Mouse (Mus musculus) hindbrain, embryonic 15.5 days (tissue): ENCODE measurements at regions not wholly inside any gene's neighbourhood (a gene's known extent, or its start where the extent isn't known, plus 50 kb on each side); places are given as distances from the start of the nearest gene placed in this dataset.

Source experiments
- ATAC-seq: fragments of 200-750 bp; cut with Nextera tagmentation; 2 replicates; pipeline ENCODE4 v1.8.0; 2017; ENCODE audit warnings: low read depth, moderate number of reproducible peaks, moderate TSS enrichment; ENCODE audit not compliant: low FRiP score
- H3K27ac ChIP-seq: fragments of 300-500 bp; sonication (generic); replicated peaks from 2 replicates; pipeline ENCODE4 v1.5.1; 2015; ENCODE audit warnings: mild to moderate bottlenecking, inconsistent platforms
- H3K27me3 ChIP-seq: fragments of 300-500 bp; sonication (generic); 2 replicates; pipeline ENCODE4 v1.6.1; 2015; ENCODE audit warnings: control low read depth, inconsistent platforms
- H3K36me3 ChIP-seq: fragments of 300-500 bp; sonication (generic); 2 replicates; pipeline ENCODE4 v1.6.1; 2015; ENCODE audit warnings: control low read depth, inconsistent platforms
- H3K4me1 ChIP-seq: fragments of 300-500 bp; sonication (generic); replicated peaks from 2 replicates; pipeline ENCODE4 v1.6.1; 2015; ENCODE audit warnings: control low read depth, inconsistent platforms
- H3K4me2 ChIP-seq: fragments of 300-500 bp; sonication (generic); 2 replicates; pipeline ENCODE4 v1.6.1; 2015; ENCODE audit warnings: moderate library complexity, mild to moderate bottlenecking, inconsistent platforms
- H3K4me3 ChIP-seq: fragments of 300-500 bp; sonication (generic); 2 replicates; pipeline ENCODE4 v1.5.1; 2015; ENCODE audit warnings: mild to moderate bottlenecking, inconsistent platforms
- H3K9ac ChIP-seq: fragments of 300-500 bp; sonication (generic); 2 replicates; pipeline ENCODE4 v1.6.1; 2015; ENCODE audit warnings: inconsistent platforms
- H3K9me3 ChIP-seq: fragments of 300-500 bp; sonication (generic); 2 replicates; pipeline ENCODE4 v1.6.1; 2016; ENCODE audit warnings: control low read depth, inconsistent platforms
- WGBS: fragments of 180-500 bp; shearing (Covaris S2); methylation state at CpG from one replicate; pipeline ENCODE4 v1.1.7; 2015; 5-methylcytosine and 5-hydroxymethylcytosine counted together

DNA sequence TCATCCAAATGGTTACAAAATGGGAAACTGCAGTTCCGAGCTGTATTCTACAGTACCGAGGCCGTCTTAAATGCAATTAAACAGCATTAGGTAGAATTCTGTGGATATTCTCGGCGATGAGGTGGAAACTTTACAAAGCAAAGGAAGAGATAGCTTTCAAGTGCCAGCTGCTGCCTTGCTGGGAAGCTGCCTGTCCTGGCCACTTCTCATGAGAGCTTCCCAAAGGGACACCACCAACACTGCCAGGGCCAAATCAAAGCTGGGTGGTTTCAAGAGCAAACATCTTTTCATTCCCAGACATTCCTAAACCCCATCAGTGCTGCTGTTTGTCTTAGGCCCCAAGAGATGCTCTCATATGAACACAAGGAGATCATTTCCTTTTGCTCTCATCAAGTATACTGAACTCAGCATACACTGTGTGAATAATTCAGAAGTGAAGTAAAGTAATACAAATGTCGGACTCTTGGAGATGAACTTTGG, 156.6 kb upstream of the AI593442 start:
- 86% methylated on average over 6 of the region's 6 CpGs for WGBS
- Histone ChIP-seq H3K9me3 (no peaks in the 10 kb centered on the region), H3K36me3 (no peaks in the 10 kb centered on the region), H3K27me3 (no peaks in the 10 kb centered on the region), H3K27ac (no peak overlapping the region), H3K4me1 (no peaks in the 10 kb centered on the region), H3K9ac (no peak overlapping the region), H3K4me2 (no peak overlapping the region), H3K4me3 (no peak overlapping the region)
- no peak for ATAC-seq

GRCm38 (mm10) chr9:52835481-52836150, 156.0 kb upstream of the AI593442 start:
- no peaks in the 10 kb centered on the region for H3K27me3 ChIP-seq
- no peaks in the 10 kb centered on the region for H3K9me3 ChIP-seq
- 78% methylated on average over 8 of the region's 8 CpGs for WGBS
- no peak overlapping the region for H3K4me2 ChIP-seq
- H3K27ac ChIP-seq: no peak overlapping the region
- no peaks in the 10 kb centered on the region for H3K36me3 ChIP-seq
- H3K4me3 ChIP-seq: no peak overlapping the region
- H3K9ac ChIP-seq: no peak overlapping the region
- no peaks in the 10 kb centered on the region for H3K4me1 ChIP-seq
- no peak for ATAC-seq

GRCm38 (mm10) chr9:52826781-52827180, 147.2 kb upstream of the AI593442 start:
- no peaks in the 10 kb centered on the region for H3K9me3 ChIP-seq
- H3K4me2 ChIP-seq: no peak overlapping the region
- H3K9ac ChIP-seq: no peak overlapping the region
- WGBS: 92% methylated on average over 1 of the region's 1 CpGs
- no peak overlapping the region for H3K27ac ChIP-seq
- H3K36me3 ChIP-seq: no peaks in the 10 kb centered on the region
- no peak for ATAC-seq
- H3K4me3 ChIP-seq: no peak overlapping the region
- H3K4me1 ChIP-seq: no peaks in the 10 kb centered on the region
- H3K27me3 ChIP-seq: no peaks in the 10 kb centered on the region

DNA sequence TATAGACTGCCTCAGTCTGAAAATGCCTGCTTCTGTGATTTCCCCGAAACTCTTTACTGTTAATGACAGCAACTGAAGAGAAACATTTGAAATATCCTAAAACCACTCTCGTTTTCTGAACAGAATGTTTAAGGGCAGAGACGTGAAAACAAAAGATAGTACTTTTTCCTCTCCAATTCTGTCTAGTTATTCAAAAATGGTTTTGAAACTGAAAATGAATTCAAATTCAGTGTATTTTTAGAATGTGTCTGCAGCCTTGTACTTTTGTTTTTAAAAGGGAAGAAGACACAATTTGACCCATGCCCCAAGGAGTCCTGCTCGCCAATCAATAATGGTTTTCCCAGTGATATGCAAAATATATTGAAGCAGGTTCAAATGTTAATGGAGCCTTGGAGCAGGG, 136.7 kb upstream of the AI593442 start:
- no peak for ATAC-seq
- Histone ChIP-seq H3K4me3 (no peak overlapping the region), H3K4me1 (no peaks in the 10 kb centered on the region), H3K27me3 (no peaks in the 10 kb centered on the region), H3K4me2 (no peak overlapping the region), H3K9ac (no peak overlapping the region), H3K27ac (no peak overlapping the region), H3K9me3 (no peaks in the 10 kb centered on the region), H3K36me3 (no peaks in the 10 kb centered on the region)
- 91% methylated on average over 4 of the region's 4 CpGs for WGBS

GRCm38 (mm10) chr9:52802969-52803368, 123.4 kb upstream of the AI593442 start:
- Histone ChIP-seq H3K9me3 (no peaks in the 10 kb centered on the region), H3K4me1 (no peaks in the 10 kb centered on the region), H3K27me3 (no peaks in the 10 kb centered on the region), H3K4me2 (no peak overlapping the region), H3K9ac (no peak overlapping the region), H3K27ac (no peak overlapping the region), H3K4me3 (no peak overlapping the region), H3K36me3 (no peaks in the 10 kb centered on the region)
- 96% methylated on average over 13 of the region's 13 CpGs for WGBS
- no peak for ATAC-seq

DNA sequence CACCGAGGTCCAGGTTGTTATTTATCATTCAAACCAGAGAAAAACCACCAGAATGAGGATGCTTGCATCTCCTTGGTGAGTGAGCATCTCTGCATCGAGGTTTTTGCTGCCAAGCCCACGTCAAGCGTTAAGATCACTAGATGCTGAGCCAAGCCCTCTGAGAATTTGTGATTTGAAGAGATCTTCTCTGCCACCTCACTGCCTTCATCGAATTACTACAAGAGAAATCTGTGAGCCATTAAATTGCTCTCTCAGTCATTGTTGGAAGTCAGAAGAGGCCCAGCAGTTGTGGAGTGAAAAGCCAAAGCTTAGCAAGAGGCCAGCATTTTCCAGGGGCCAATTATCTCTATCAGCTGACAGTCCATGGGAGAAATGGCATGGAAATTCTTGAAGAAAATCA, 122.2 kb upstream of the AI593442 start:
- Histone ChIP-seq H3K27me3 (no peaks in the 10 kb centered on the region), H3K36me3 (no peaks in the 10 kb centered on the region), H3K4me1 (no peaks in the 10 kb centered on the region), H3K4me2 (no peak overlapping the region), H3K9me3 (no peaks in the 10 kb centered on the region), H3K4me3 (no peak overlapping the region), H3K27ac (0 out of 2 replicates have a peak overlapping the region, but pooled peaks have one; percentile 9), H3K9ac (no peak overlapping the region)
- no peak for ATAC-seq
- WGBS: 66% methylated on average over 5 of the region's 5 CpGs

GRCm38 (mm10) chr9:52800476-52800875, 120.9 kb upstream of the AI593442 start:
- no peaks in the 10 kb centered on the region for H3K36me3 ChIP-seq
- WGBS: 70% methylated on average over 3 of the region's 3 CpGs
- ATAC-seq: peak; percentile 72
- no peaks in the 10 kb centered on the region for H3K4me1 ChIP-seq
- no peak overlapping the region for H3K27ac ChIP-seq
- no peak overlapping the region for H3K4me2 ChIP-seq
- no peaks in the 10 kb centered on the region for H3K27me3 ChIP-seq
- no peak overlapping the region for H3K4me3 ChIP-seq
- H3K9me3 ChIP-seq: no peaks in the 10 kb centered on the region
- H3K9ac ChIP-seq: no peak overlapping the region

GRCm38 (mm10) chr9:52792596-52792995, 113.0 kb upstream of the AI593442 start:
- no peak for ATAC-seq
- Histone ChIP-seq H3K9me3 (no peaks in the 10 kb centered on the region), H3K36me3 (no peaks in the 10 kb centered on the region), H3K4me2 (no peak overlapping the region), H3K9ac (no peak overlapping the region), H3K27me3 (no peaks in the 10 kb centered on the region), H3K4me1 (no peaks in the 10 kb centered on the region), H3K4me3 (no peak overlapping the region), H3K27ac (no peak overlapping the region)
- 50% methylated on average over 1 of the region's 1 CpGs for WGBS

- no peak for ATAC-seq
- WGBS: 97% methylated on average over 3 of the region's 3 CpGs
Measured at GRCm38 (mm10) chr9:52782520-52782919, 102.9 kb upstream of the AI593442 start.

GRCm38 (mm10) chr9:52776542-52776941, 97.0 kb upstream of the AI593442 start:
- H3K4me3 ChIP-seq: no peak overlapping the region
- H3K4me1 ChIP-seq: no peaks in the 10 kb centered on the region
- no peak overlapping the region for H3K9ac ChIP-seq
- H3K9me3 ChIP-seq: no peaks in the 10 kb centered on the region
- no peaks in the 10 kb centered on the region for H3K27me3 ChIP-seq
- no peaks in the 10 kb centered on the region for H3K36me3 ChIP-seq
- H3K4me2 ChIP-seq: no peak overlapping the region
- no peak for ATAC-seq
- WGBS: 28% methylated on average over 6 of the region's 6 CpGs
- no peak overlapping the region for H3K27ac ChIP-seq

More at GRCm38 (mm10) chr9:52782520-52782919, 102.9 kb upstream of the AI593442 start:
- H3K4me2 ChIP-seq: no peak overlapping the region
- no peak overlapping the region for H3K4me3 ChIP-seq
- no peaks in the 10 kb centered on the region for H3K4me1 ChIP-seq
- no peaks in the 10 kb centered on the region for H3K36me3 ChIP-seq
- H3K27me3 ChIP-seq: no peaks in the 10 kb centered on the region
- no peaks in the 10 kb centered on the region for H3K9me3 ChIP-seq
- no peak overlapping the region for H3K9ac ChIP-seq
- no peak overlapping the region for H3K27ac ChIP-seq

- WGBS: 100% methylated on average over 1 of the region's 1 CpGs
- Histone ChIP-seq H3K27ac (no peak overlapping the region), H3K27me3 (no peaks in the 10 kb centered on the region), H3K9me3 (no peaks in the 10 kb centered on the region), H3K9ac (no peak overlapping the region), H3K4me3 (no peak overlapping the region), H3K4me2 (no peak overlapping the region), H3K36me3 (no peaks in the 10 kb centered on the region), H3K4me1 (no peaks in the 10 kb centered on the region)
- no peak for ATAC-seq
Measured at GRCm38 (mm10) chr9:52775232-52775631, 95.7 kb upstream of the AI593442 start.

DNA sequence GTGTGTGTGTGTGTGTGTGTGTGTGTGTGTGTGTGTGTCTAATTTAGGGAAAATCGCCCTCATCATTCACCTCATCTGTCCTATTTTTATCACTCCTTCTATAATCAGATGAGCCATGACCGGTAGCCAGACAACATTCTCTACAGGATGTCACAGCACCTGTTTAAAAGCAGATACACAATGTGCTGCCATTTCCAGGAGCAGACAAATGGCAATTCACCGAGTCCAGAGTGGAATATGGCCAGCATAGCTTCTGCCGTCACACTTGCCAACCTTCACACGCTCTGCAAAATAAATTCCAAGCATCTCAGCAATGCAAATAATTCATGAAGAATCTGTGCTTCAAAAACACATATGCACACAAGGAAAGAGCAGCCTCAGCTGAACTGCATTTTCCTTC, 88.5 kb upstream of the AI593442 start:
- no peaks in the 10 kb centered on the region for H3K27me3 ChIP-seq
- WGBS: 69% methylated on average over 5 of the region's 5 CpGs
- H3K27ac ChIP-seq: no peak overlapping the region

GRCm38 (mm10) chr9:52765809-52766208, 86.2 kb upstream of the AI593442 start:
- 36% methylated on average over 5 of the region's 5 CpGs for WGBS
- Histone ChIP-seq H3K4me1 (no peaks in the 10 kb centered on the region), H3K4me3 (no peak overlapping the region), H3K9me3 (no peaks in the 10 kb centered on the region), H3K4me2 (no peak overlapping the region), H3K9ac (no peak overlapping the region), H3K27me3 (no peaks in the 10 kb centered on the region), H3K36me3 (no peaks in the 10 kb centered on the region), H3K27ac (no peak overlapping the region)
- ATAC-seq: no peak

More for the DNA sequence above, 88.5 kb upstream of the AI593442 start:
- H3K9ac ChIP-seq: no peak overlapping the region
- H3K4me1 ChIP-seq: no peaks in the 10 kb centered on the region
- no peak for ATAC-seq
- no peak overlapping the region for H3K4me3 ChIP-seq
- H3K9me3 ChIP-seq: no peaks in the 10 kb centered on the region
- no peaks in the 10 kb centered on the region for H3K36me3 ChIP-seq
- no peak overlapping the region for H3K4me2 ChIP-seq
